In the genomic region with DNA sequence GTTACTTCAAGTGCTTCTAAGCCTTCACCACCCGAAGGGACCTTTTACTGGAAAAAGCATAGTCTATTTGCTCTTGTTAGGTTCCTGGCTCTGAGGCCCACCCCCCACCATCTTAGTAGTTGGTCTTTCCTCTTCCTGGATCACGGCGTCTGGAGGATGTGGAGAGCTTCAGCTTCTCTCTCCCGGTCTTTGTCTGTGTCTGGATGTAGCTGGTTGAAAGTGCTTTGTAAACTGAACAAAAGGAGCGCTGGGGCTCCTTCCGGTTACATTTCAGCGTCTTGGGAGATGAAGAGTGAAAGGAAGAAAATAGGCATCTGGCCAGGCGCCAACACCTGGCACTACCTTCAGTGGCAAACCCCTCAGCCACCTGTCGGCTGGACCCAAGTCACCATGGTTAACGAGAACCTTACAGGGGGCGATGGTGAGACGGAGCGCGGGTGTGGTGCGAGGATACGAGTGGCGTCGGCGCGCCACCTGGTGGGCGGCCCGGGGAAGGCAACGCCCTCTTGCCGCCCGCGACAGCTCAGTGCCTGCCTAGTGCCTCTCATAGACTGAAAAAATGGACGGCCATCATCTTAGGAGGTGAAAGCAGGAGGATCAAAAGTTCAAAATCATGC, we compare ENCODE assay signal across 8 mouse cellular contexts. TPM values are rescaled to one million over a fixed set of nuclear protein-coding genes. Genes with fewer than 3 reads are reported as not detected.
DNase-seq lines count a peak whose midpoint lies in the region; ATAC-seq and TF ChIP-seq lines count a peak whose summit lies in the region.

No protein-coding gene starts in this region.

- 5% methylated on average over 27 of the region's 27 CpGs for WGBS in forebrain, embryonic 11.5 days
- 6% methylated on average over 27 of the region's 27 CpGs for WGBS in heart, postnatal 0 days
- 5% methylated on average over 27 of the region's 27 CpGs for WGBS in liver, embryonic 15.5 days (ENCODE audit: insufficient replicate concordance)
- 6% methylated on average over 27 of the region's 27 CpGs for WGBS in neural tube, embryonic 11.5 days
- WGBS in stomach, embryonic 16.5 days: 6% methylated on average over 27 of the region's 27 CpGs

- peak; percentile 90 for TF ChIP-seq RAD21 in CH12.LX (IDR thresholded peaks at IDR 0.05; ENCODE audit: low read depth, low read length)

- H3K9ac ChIP-seq in CH12.LX (ENCODE audit: insufficient read depth, low read depth): no peak overlapping the region; the same call in 1 of the 2 replicates
- peak overlapping the region; percentile 40 for H3K9ac ChIP-seq in forebrain, embryonic 11.5 days (ENCODE audit: low read length)
- H3K9ac ChIP-seq in heart, postnatal 0 days (replicated peaks; ENCODE audit: low read depth, low read length): no peak overlapping the region
- H3K9ac ChIP-seq in liver, embryonic 15.5 days: no peak overlapping the region
- peak overlapping the region; percentile 47; the same call in 1 of the 2 replicates for H3K9ac ChIP-seq in neural tube, embryonic 11.5 days (ENCODE audit: low read length)
- H3K9ac ChIP-seq in stomach, embryonic 16.5 days (ENCODE audit: low read length): peak overlapping the region; percentile 51; the same call in 1 of the 2 replicates

- H3K36me3 ChIP-seq in CH12.LX (replicated peaks in 1 of 2; ENCODE audit: control insufficient read depth in 1 of 2, insufficient read depth in 1 of 2, low read length in 1 of 2): no peaks in the 10 kb centered on the region
- no peaks in the 10 kb centered on the region for H3K36me3 ChIP-seq in forebrain, embryonic 11.5 days (ENCODE audit: control insufficient read depth, insufficient read depth, low read length)
- no peaks in the 10 kb centered on the region for H3K36me3 ChIP-seq in heart, postnatal 0 days (replicated peaks; ENCODE audit: control insufficient read depth, insufficient read depth, low read length)
- no peaks in the 10 kb centered on the region for H3K36me3 ChIP-seq in liver, embryonic 15.5 days (replicated peaks)
- no peaks in the 10 kb centered on the region for H3K36me3 ChIP-seq in neural tube, embryonic 11.5 days (ENCODE audit: control insufficient read depth, insufficient read depth, low read length)
- H3K36me3 ChIP-seq in stomach, embryonic 16.5 days (ENCODE audit: control insufficient read depth, insufficient read depth, low read length): no peaks in the 10 kb centered on the region

- TF ChIP-seq EP300 in CH12.LX (IDR thresholded peaks at IDR 0.05; ENCODE audit: low read length): no peak
- no peak for TF ChIP-seq EP300 in heart, postnatal 0 days (IDR thresholded peaks at IDR 0.05; ENCODE audit: low read depth)

- TF ChIP-seq POLR2A in CH12.LX (IDR thresholded peaks at IDR 0.05; ENCODE audit: low read depth, low read length): no peak

- H3K4me1 ChIP-seq in CH12.LX (ENCODE audit: control insufficient read depth in 1 of 2, insufficient read depth in 2 of 2): peaks cover 14 to 27% of the 10 kb centered on the region in 2 experiments
- peaks cover 18% of the 10 kb centered on the region; the same call in 1 of the 2 replicates for H3K4me1 ChIP-seq in forebrain, embryonic 11.5 days (replicated peaks; ENCODE audit: control insufficient read depth, insufficient read depth, low read length)
- H3K4me1 ChIP-seq in heart, postnatal 0 days (ENCODE audit: control insufficient read depth, insufficient read depth): no peaks in the 10 kb centered on the region
- H3K4me1 ChIP-seq in liver, embryonic 15.5 days (replicated peaks): peaks cover 12% of the 10 kb centered on the region
- peaks cover 18% of the 10 kb centered on the region for H3K4me1 ChIP-seq in neural tube, embryonic 11.5 days (ENCODE audit: control insufficient read depth, insufficient read depth, low read length)
- peaks cover 8% of the 10 kb centered on the region; the same call in 1 of the 2 replicates for H3K4me1 ChIP-seq in stomach, embryonic 16.5 days (ENCODE audit: control insufficient read depth, insufficient read depth, low read length)

- peak; percentile 78 to 100 for TF ChIP-seq CTCF in CH12.LX (conservative IDR thresholded peaks at IDR 0.05 in 1 of 2, IDR thresholded peaks at IDR 0.05 in 1 of 2; ENCODE audit: low read depth in 2 of 2, low read length in 2 of 2)
- peak; percentile 99 for TF ChIP-seq CTCF in heart, postnatal 0 days (IDR thresholded peaks at IDR 0.05; ENCODE audit: low read depth)

- H3K27ac ChIP-seq in CH12.LX (ENCODE audit: insufficient read depth, low read depth): no peak overlapping the region
- no peak overlapping the region for H3K27ac ChIP-seq in forebrain, embryonic 11.5 days (ENCODE audit: low read depth, low read length)
- H3K27ac ChIP-seq in heart, postnatal 0 days (ENCODE audit: low read depth): no peak overlapping the region
- H3K27ac ChIP-seq in liver, embryonic 15.5 days (replicated peaks): no peak overlapping the region
- H3K27ac ChIP-seq in neural tube, embryonic 11.5 days (ENCODE audit: low read depth, low read length): no peak overlapping the region
- H3K27ac ChIP-seq in stomach, embryonic 16.5 days (ENCODE audit: low read length): no peak overlapping the region

- peaks cover 87% of the 10 kb centered on the region for H3K27me3 ChIP-seq in CH12.LX (replicated peaks)
- H3K27me3 ChIP-seq in forebrain, embryonic 11.5 days (ENCODE audit: control insufficient read depth, insufficient read depth, low read length): peaks cover 5% of the 10 kb centered on the region
- H3K27me3 ChIP-seq in heart, postnatal 0 days (ENCODE audit: control insufficient read depth, insufficient read depth, low read length): peaks cover 10% of the 10 kb centered on the region
- H3K27me3 ChIP-seq in liver, embryonic 15.5 days: peaks cover 78% of the 10 kb centered on the region
- 0 out of 2 replicates have a peak, but pooled peaks cover 3% of the 10 kb centered on the region for H3K27me3 ChIP-seq in neural tube, embryonic 11.5 days (ENCODE audit: control insufficient read depth, insufficient read depth, low read length)
- peaks cover 6% of the 10 kb centered on the region for H3K27me3 ChIP-seq in stomach, embryonic 16.5 days (ENCODE audit: control insufficient read depth, insufficient read depth, low read length)

- DNase-seq in CH12.LX (ENCODE audit: extremely low read depth): peak; percentile 88
- peak; percentile 74 for DNase-seq in c-Kit-positive CD71-negative TER-119-negative erythroid progenitor cells, embryonic 14.5 days (ENCODE audit: low read depth)
- peak; percentile 95 for DNase-seq in forebrain, embryonic 11.5 days (ENCODE audit: low spot score)
- DNase-seq in heart, postnatal 0 days (ENCODE audit: low spot score): peak; percentile 89
- DNase-seq in kidney, postnatal 4 days: peak; percentile 93 to 95
- peak; percentile 93 for DNase-seq in neural tube, embryonic 11.5 days (ENCODE audit: low spot score)

- H3K9me3 ChIP-seq in CH12.LX (replicated peaks; ENCODE audit: low read length): no peaks in the 10 kb centered on the region
- no peaks in the 10 kb centered on the region for H3K9me3 ChIP-seq in forebrain, embryonic 11.5 days (ENCODE audit: control insufficient read depth, low read length)
- no peaks in the 10 kb centered on the region for H3K9me3 ChIP-seq in heart, postnatal 0 days (replicated peaks; ENCODE audit: control insufficient read depth, low read length)
- H3K9me3 ChIP-seq in liver, embryonic 15.5 days (replicated peaks): no peaks in the 10 kb centered on the region
- H3K9me3 ChIP-seq in neural tube, embryonic 11.5 days (ENCODE audit: control insufficient read depth, low read length): no peaks in the 10 kb centered on the region
- no peaks in the 10 kb centered on the region for H3K9me3 ChIP-seq in stomach, embryonic 16.5 days (replicated peaks; ENCODE audit: control insufficient read depth, low read length)

- H3K79me2 ChIP-seq in CH12.LX (replicated peaks; ENCODE audit: control insufficient read depth, extremely low read depth, insufficient read depth, poor library complexity, severe bottlenecking): no peaks in the 10 kb centered on the region

- H3K4me2 ChIP-seq in CH12.LX (ENCODE audit: insufficient read depth, low read depth, poor library complexity, severe bottlenecking): peak overlapping the region; percentile 52
- peak overlapping the region; percentile 54 for H3K4me2 ChIP-seq in forebrain, embryonic 11.5 days (ENCODE audit: low read depth, low read length, severe bottlenecking)
- peak overlapping the region; percentile 55 for H3K4me2 ChIP-seq in heart, postnatal 0 days (ENCODE audit: low read depth, low read length)
- peak overlapping the region; percentile 58 for H3K4me2 ChIP-seq in liver, embryonic 15.5 days
- H3K4me2 ChIP-seq in neural tube, embryonic 11.5 days (ENCODE audit: low read depth): peak overlapping the region; percentile 25
- peak overlapping the region; percentile 48 for H3K4me2 ChIP-seq in stomach, embryonic 16.5 days (ENCODE audit: low read depth, low read length)

- in situ Hi-C loops in CH12.LX (cut with MboI; ENCODE audit: low pct_ligation_motif_present, low pct_unique_long_range_greater_than_20kb, low sequenced_read_pairs): loop anchor here (5.0 to 10.0 kb wide), 2 partner anchors 258 to 406 kb away; a partner anchor contains a TSS

- dilution Hi-C loops in CH12.LX (cut with MboI; ENCODE audit: extremely low pct_ligation_motif_present, extremely low pct_unique_long_range_greater_than_20kb, low sequenced_read_pairs): no loop called here

- peak; percentile 60 for ATAC-seq in forebrain, embryonic 11.5 days (replicated peaks; ENCODE audit: low FRiP score)
- ATAC-seq in heart, postnatal 0 days (ENCODE audit: insufficient read depth, low read depth): peak; percentile 82
- peak; percentile 47; the same call in 1 of the 2 replicates for ATAC-seq in liver, embryonic 15.5 days (ENCODE audit: insufficient read depth)
- peak; percentile 54 for ATAC-seq in neural tube, embryonic 11.5 days (ENCODE audit: insufficient read depth, low FRiP score, low TSS enrichment)
- ATAC-seq in stomach, embryonic 16.5 days (ENCODE audit: insufficient read depth, low FRiP score): peak; percentile 56; the same call in 1 of the 2 replicates

- no peak overlapping the region for H3K4me3 ChIP-seq in CH12.LX (replicated peaks in 1 of 3; ENCODE audit: low read depth in 2 of 3, low read length in 2 of 3, poor library complexity in 1 of 3)
- peak overlapping the region; percentile 11 for H3K4me3 ChIP-seq in forebrain, embryonic 11.5 days (ENCODE audit: low read depth, low read length)
- H3K4me3 ChIP-seq in heart, postnatal 0 days (ENCODE audit: low read depth, low read length): peak overlapping the region; percentile 30
- peak overlapping the region; percentile 32 for H3K4me3 ChIP-seq in liver, embryonic 15.5 days (replicated peaks)
- H3K4me3 ChIP-seq in neural tube, embryonic 11.5 days (ENCODE audit: low read depth, low read length): no peak overlapping the region
- peak overlapping the region; percentile 34 for H3K4me3 ChIP-seq in stomach, embryonic 16.5 days (replicated peaks; ENCODE audit: low read length)

RNA-seq across cellular contexts. Expression of a gene that starts 6.2 kb away (rescaled TPM):
- total RNA-seq in CH12.LX (2012; rRNA removed): 0.17 TPM in 1 of 2 replicates, not detected in the other
- total RNA-seq in CH12.LX (2014; rRNA removed): not detected in 2 replicates
- polyA plus RNA-seq in CH12.LX (2012; ENCODE audit: insufficient read length, low read depth): not detected in 2 replicates
- polyA plus RNA-seq in forebrain, embryonic 11.5 days (2014; fragmentation: Nextera tagmentation; extraction: Ambion mirVana): 0.25 and 0.28 TPM in 2 replicates
- not detected in 2 replicates for total RNA-seq in heart, postnatal 0 days (2014; rRNA removed; ENCODE audit: low replicate concordance)
- 0.08 and 0.14 TPM in 2 replicates for polyA plus RNA-seq in heart, postnatal 0 days (2015; fragmentation: Nextera tagmentation; extraction: Ambion mirVana)
- polyA plus RNA-seq in liver, embryonic 15.5 days (2015; fragmentation: Nextera tagmentation; extraction: Ambion mirVana): 0.03 TPM in 1 of 2 replicates, not detected in the other
- 0.37 and 0.66 TPM in 2 replicates for polyA plus RNA-seq in neural tube, embryonic 11.5 days (2014; fragmentation: Nextera tagmentation; extraction: Ambion mirVana)
- polyA plus RNA-seq in stomach, embryonic 16.5 days (2015; fragmentation: Nextera tagmentation; extraction: Ambion mirVana): 0.50 and 0.62 TPM in 2 replicates

Comparison
In these comparisons a context has a peak if more than half of its experiments do, and no peak if none do; other contexts are left out.
1. H3K4me3 ChIP-seq: peak in forebrain, embryonic 11.5 days (single experiment), heart, postnatal 0 days (single experiment), liver, embryonic 15.5 days (single experiment) and stomach, embryonic 16.5 days (single experiment); none in CH12.LX (0 of 3) and neural tube, embryonic 11.5 days (single experiment).
2. H3K9ac ChIP-seq: peak in forebrain, embryonic 11.5 days (single experiment), neural tube, embryonic 11.5 days (single experiment) and stomach, embryonic 16.5 days (single experiment); none in CH12.LX (single experiment), heart, postnatal 0 days (single experiment) and liver, embryonic 15.5 days (single experiment).
3. Peak in every context shown above with its lines, with median percentiles within 50 percentile points of each other: DNase-seq, H3K4me2 ChIP-seq and ATAC-seq.